Mouse (Mus musculus): ENCODE measurements around the gene Trappc10. TPM values are rescaled to one million over a fixed set of nuclear protein-coding genes. Genes with fewer than 3 reads are reported as not detected.
A peak's percentile ranks its signal among the peaks of the same experiment; 100 is the strongest.

Gene Trappc10
- polyA plus RNA-seq, 1 experiment from 2014 or later, result 8.3 TPM

GRCm38 (mm10) chr10:78185381-78185725, 59.1 kb downstream of the Trappc10 start:
- WGBS, result 10% methylated on average over 9 of the region's 9 CpGs
- H3K9me3 ChIP-seq (ENCODE audit: low read length), result no peaks in the 10 kb centered on the region
- peak overlapping the region; percentile 80 for H3K4me2 ChIP-seq (replicated peaks; ENCODE audit: low read depth, low read length)
- H3K27me3 ChIP-seq (ENCODE audit: insufficient read depth, low read length), result no peaks in the 10 kb centered on the region
- H3K9ac ChIP-seq (replicated peaks; ENCODE audit: low read length), result peak overlapping the region; percentile 69
- peak; percentile 19; the same call in 1 of the 2 replicates for ATAC-seq (ENCODE audit: low FRiP score, low TSS enrichment)
- peak overlapping the region; percentile 71 for H3K4me3 ChIP-seq (ENCODE audit: low read length)
- H3K36me3 ChIP-seq (ENCODE audit: insufficient read depth, low read length), result peaks cover 45% of the 10 kb centered on the region
- peaks cover 11% of the 10 kb centered on the region for H3K4me1 ChIP-seq (ENCODE audit: insufficient read depth, low read length)
- H3K27ac ChIP-seq (ENCODE audit: low read length), result peak overlapping the region; percentile 17

- WGBS, result 2% methylated on average over 47 of the region's 47 CpGs
- Histone ChIP-seq H3K4me3 (ENCODE audit: low read length) (peak within 1 kb of the TSS; percentile 71), H3K4me2 (replicated peaks; ENCODE audit: low read depth, low read length) (peak within 1 kb of the TSS; percentile 80), H3K36me3 (ENCODE audit: insufficient read depth, low read length) (peaks cover 49% of the 10 kb centered on the region), H3K9ac (replicated peaks; ENCODE audit: low read length) (peak within 1 kb of the TSS; percentile 69), H3K9me3 (ENCODE audit: low read length) (no peaks in the 10 kb centered on the region), H3K4me1 (ENCODE audit: insufficient read depth, low read length) (peaks cover 11% of the 10 kb centered on the region), H3K27ac (ENCODE audit: low read length) (peak within 1 kb of the TSS; percentile 36), H3K27me3 (ENCODE audit: insufficient read depth, low read length) (no peaks in the 10 kb centered on the region)
- peak; percentile 96 for ATAC-seq (ENCODE audit: low FRiP score, low TSS enrichment)
Observed at GRCm38 (mm10) chr10:78184531-78185380, 59.7 kb downstream of the Trappc10 start, which contains the start of gene Pwp2. Gene Pwp2 (minus strand): TSS chr10:78185149.

GRCm38 (mm10) chr10:78183577-78183976, 60.9 kb downstream of the Trappc10 start:
- H3K27me3 ChIP-seq (ENCODE audit: insufficient read depth, low read length), result no peaks in the 10 kb centered on the region
- H3K4me1 ChIP-seq (ENCODE audit: insufficient read depth, low read length), result peaks cover 11% of the 10 kb centered on the region
- WGBS, result 78% methylated on average over 3 of the region's 3 CpGs
- peaks cover 50% of the 10 kb centered on the region for H3K36me3 ChIP-seq (ENCODE audit: insufficient read depth, low read length)
- ATAC-seq (ENCODE audit: low FRiP score, low TSS enrichment), result no peak
- no peak overlapping the region for H3K9ac ChIP-seq (replicated peaks; ENCODE audit: low read length)
- H3K4me2 ChIP-seq (replicated peaks; ENCODE audit: low read depth, low read length), result no peak overlapping the region
- H3K27ac ChIP-seq (ENCODE audit: low read length), result no peak overlapping the region
- no peak overlapping the region for H3K4me3 ChIP-seq (ENCODE audit: low read length)
- H3K9me3 ChIP-seq (ENCODE audit: low read length), result no peaks in the 10 kb centered on the region

GRCm38 (mm10) chr10:78182321-78182720, 62.1 kb downstream of the Trappc10 start:
- peaks cover 56% of the 10 kb centered on the region for H3K36me3 ChIP-seq (ENCODE audit: insufficient read depth, low read length)

GRCm38 (mm10) chr10:78174474-78174873, 70.0 kb downstream of the Trappc10 start:
- H3K9me3 ChIP-seq (ENCODE audit: low read length), result no peaks in the 10 kb centered on the region
- WGBS, result 91% methylated on average over 5 of the region's 5 CpGs
- no peak for ATAC-seq (ENCODE audit: low FRiP score, low TSS enrichment)
- no peak overlapping the region for H3K9ac ChIP-seq (replicated peaks; ENCODE audit: low read length)
- H3K4me2 ChIP-seq (replicated peaks; ENCODE audit: low read depth, low read length), result no peak overlapping the region
- peaks cover 80% of the 10 kb centered on the region for H3K36me3 ChIP-seq (ENCODE audit: insufficient read depth, low read length)
- no peak overlapping the region for H3K27ac ChIP-seq (ENCODE audit: low read length)
- H3K4me1 ChIP-seq (ENCODE audit: insufficient read depth, low read length), result 0 out of 2 replicates have a peak, but pooled peaks cover 2% of the 10 kb centered on the region
- no peak overlapping the region for H3K4me3 ChIP-seq (ENCODE audit: low read length)
- no peaks in the 10 kb centered on the region for H3K27me3 ChIP-seq (ENCODE audit: insufficient read depth, low read length)

More at GRCm38 (mm10) chr10:78182321-78182720, 62.1 kb downstream of the Trappc10 start:
- WGBS, result 94% methylated on average over 17 of the region's 17 CpGs
- Histone ChIP-seq H3K4me1 (ENCODE audit: insufficient read depth, low read length) (peaks cover 11% of the 10 kb centered on the region), H3K27ac (ENCODE audit: low read length) (no peak overlapping the region), H3K4me3 (ENCODE audit: low read length) (no peak overlapping the region), H3K4me2 (replicated peaks; ENCODE audit: low read depth, low read length) (no peak overlapping the region), H3K9me3 (ENCODE audit: low read length) (no peaks in the 10 kb centered on the region), H3K9ac (replicated peaks; ENCODE audit: low read length) (no peak overlapping the region), H3K27me3 (ENCODE audit: insufficient read depth, low read length) (no peaks in the 10 kb centered on the region)
- no peak for ATAC-seq (ENCODE audit: low FRiP score, low TSS enrichment)

- Histone ChIP-seq H3K4me3 (ENCODE audit: low read length) (no peak overlapping the region), H3K36me3 (ENCODE audit: insufficient read depth, low read length) (peaks cover 57% of the 10 kb centered on the region), H3K4me1 (ENCODE audit: insufficient read depth, low read length) (peaks cover 11% of the 10 kb centered on the region), H3K27me3 (ENCODE audit: insufficient read depth, low read length) (no peaks in the 10 kb centered on the region), H3K9me3 (ENCODE audit: low read length) (no peaks in the 10 kb centered on the region), H3K4me2 (replicated peaks; ENCODE audit: low read depth, low read length) (no peak overlapping the region), H3K27ac (ENCODE audit: low read length) (no peak overlapping the region), H3K9ac (replicated peaks; ENCODE audit: low read length) (no peak overlapping the region)
- no peak for ATAC-seq (ENCODE audit: low FRiP score, low TSS enrichment)
- WGBS, result 92% methylated on average over 9 of the region's 9 CpGs
Observed at GRCm38 (mm10) chr10:78171581-78171980, 72.9 kb downstream of the Trappc10 start.

GRCm38 (mm10) chr10:78171057-78171456, 73.4 kb downstream of the Trappc10 start:
- peaks cover 11% of the 10 kb centered on the region for H3K4me1 ChIP-seq (ENCODE audit: insufficient read depth, low read length)
- 97% methylated on average over 7 of the region's 7 CpGs for WGBS
- no peaks in the 10 kb centered on the region for H3K9me3 ChIP-seq (ENCODE audit: low read length)
- H3K36me3 ChIP-seq (ENCODE audit: insufficient read depth, low read length), result peaks cover 57% of the 10 kb centered on the region
- no peak overlapping the region for H3K9ac ChIP-seq (replicated peaks; ENCODE audit: low read length)
- no peak overlapping the region for H3K27ac ChIP-seq (ENCODE audit: low read length)
- ATAC-seq (ENCODE audit: low FRiP score, low TSS enrichment), result no peak
- no peaks in the 10 kb centered on the region for H3K27me3 ChIP-seq (ENCODE audit: insufficient read depth, low read length)
- no peak overlapping the region for H3K4me3 ChIP-seq (ENCODE audit: low read length)
- H3K4me2 ChIP-seq (replicated peaks; ENCODE audit: low read depth, low read length), result no peak overlapping the region

GRCm38 (mm10) chr10:78170445-78170844, 74.0 kb downstream of the Trappc10 start:
- no peaks in the 10 kb centered on the region for H3K9me3 ChIP-seq (ENCODE audit: low read length)
- H3K9ac ChIP-seq (replicated peaks; ENCODE audit: low read length), result no peak overlapping the region
- peak overlapping the region; percentile 78; the same call in 1 of the 2 replicates for H3K4me2 ChIP-seq (replicated peaks; ENCODE audit: low read depth, low read length)
- H3K27ac ChIP-seq (ENCODE audit: low read length), result peak overlapping the region; percentile 71
- H3K27me3 ChIP-seq (ENCODE audit: insufficient read depth, low read length), result no peaks in the 10 kb centered on the region
- H3K4me1 ChIP-seq (ENCODE audit: insufficient read depth, low read length), result peaks cover 11% of the 10 kb centered on the region
- 67% methylated on average over 2 of the region's 2 CpGs for WGBS
- no peak overlapping the region for H3K4me3 ChIP-seq (ENCODE audit: low read length)
- peaks cover 56% of the 10 kb centered on the region for H3K36me3 ChIP-seq (ENCODE audit: insufficient read depth, low read length)
- ATAC-seq (ENCODE audit: low FRiP score, low TSS enrichment), result no peak; the same call in 1 of the 2 replicates

- 1% methylated on average over 50 of the region's 50 CpGs for WGBS
- ATAC-seq (ENCODE audit: low FRiP score, low TSS enrichment), result peak; percentile 97
- peak within 1 kb of the TSS; percentile 82 for H3K4me3 ChIP-seq (ENCODE audit: low read length)
- peak within 1 kb of the TSS; percentile 79 for H3K9ac ChIP-seq (replicated peaks; ENCODE audit: low read length)
- H3K4me2 ChIP-seq (replicated peaks; ENCODE audit: low read depth, low read length), result peak within 1 kb of the TSS; percentile 78
- H3K27me3 ChIP-seq (ENCODE audit: insufficient read depth, low read length), result no peaks in the 10 kb centered on the region
- H3K36me3 ChIP-seq (ENCODE audit: insufficient read depth, low read length), result peaks cover 55% of the 10 kb centered on the region
- H3K9me3 ChIP-seq (ENCODE audit: low read length), result no peaks in the 10 kb centered on the region
- peaks cover 11% of the 10 kb centered on the region for H3K4me1 ChIP-seq (ENCODE audit: insufficient read depth, low read length)
- H3K27ac ChIP-seq (ENCODE audit: low read length), result peak within 1 kb of the TSS; percentile 73
Observed at GRCm38 (mm10) chr10:78169281-78170042, 75.0 kb downstream of the Trappc10 start, which contains the start of gene D10Jhu81e. Gene D10Jhu81e (minus strand): TSS chr10:78169782.
